Mouse (Mus musculus) hindbrain, postnatal 0 days (tissue): Measurements from ENCODE around the gene Dap. TPM values are rescaled to one million over a fixed set of nuclear protein-coding genes. Genes with fewer than 3 reads are reported as not detected.

Experiments
- ATAC-seq: fragments of 200-750 bp; cut with Nextera tagmentation; 2 replicates; pipeline ENCODE4 v1.8.0; 2017; ENCODE audit warnings: mild to moderate bottlenecking, moderate TSS enrichment, moderate library complexity
- DNase-seq: peaks from one replicate; pipeline ENCODE4 v3.0.0-alpha.2; 2015; ENCODE audit warnings: low spot score
- H3K27ac ChIP-seq: fragments of 300-500 bp; sonication (generic); 2 replicates; pipeline ENCODE4 v1.5.1; 2014; ENCODE audit warnings: mild to moderate bottlenecking
- H3K27me3 ChIP-seq: fragments of 300-500 bp; sonication (generic); 2 replicates; pipeline ENCODE4 v1.6.1; 2014; ENCODE audit warnings: low read length, mixed read lengths; ENCODE audit not compliant: insufficient read depth
- H3K36me3 ChIP-seq: fragments of 300-500 bp; sonication (generic); 2 replicates; pipeline ENCODE4 v1.6.1; 2014; ENCODE audit warnings: low read length, mixed read lengths; ENCODE audit not compliant: insufficient read depth
- H3K4me1 ChIP-seq: fragments of 300-500 bp; sonication (generic); 2 replicates; pipeline ENCODE4 v1.6.1; 2014; ENCODE audit warnings: antibody characterized with exemption, low read length, mixed read lengths; ENCODE audit not compliant: insufficient read depth
- H3K4me2 ChIP-seq: fragments of 300-500 bp; sonication (generic); 2 replicates; pipeline ENCODE4 v1.6.1; 2014; ENCODE audit warnings: low read depth, mild to moderate bottlenecking, low read length, moderate library complexity, mixed read lengths
- H3K4me3 ChIP-seq: fragments of 300-500 bp; sonication (generic); 2 replicates; pipeline ENCODE4 v1.5.1; 2014; ENCODE audit warnings: low read length
- H3K9ac ChIP-seq: fragments of 300-500 bp; sonication (generic); replicated peaks from 2 replicates; pipeline ENCODE4 v1.6.1; 2014; ENCODE audit warnings: mild to moderate bottlenecking, low read length, moderate library complexity, mixed read lengths
- H3K9me3 ChIP-seq: fragments of 300-500 bp; sonication (generic); 2 replicates; pipeline ENCODE4 v1.6.1; 2016; ENCODE audit warnings: low read length, mixed read lengths
- CTCF ChIP-seq: IDR thresholded peaks from 2 replicates; pipeline ENCODE4 v1.5.1; 2016; ENCODE audit warnings: antibody characterized with exemption, control low read depth, low read depth
- WGBS: fragments of 180-500 bp; shearing (Covaris S2); extraction: QIAGEN DNeasy Blood & Tissue Kit; methylation state at CpG from one replicate; pipeline ENCODE4 v1.1.7; 2014; 5-methylcytosine and 5-hydroxymethylcytosine counted together
- polyA plus RNA-seq: library from polyadenylated mRNA; unstranded; fragments of >200 nt; fragmentation: Nextera tagmentation; extraction: Ambion mirVana; gene quantifications from 2 replicates; pipeline ENCODE4 v1.2.1, GENCODE M21; 2015
- total RNA-seq: library from RNA; depleted of rRNA; stranded (reverse); fragments of >200 nt; gene quantifications from 2 replicates; pipeline ENCODE4 v1.2.3, GENCODE M21; 2014

Gene Dap
- total and polyA plus RNA-seq, 2 experiments from 2014 or later, result 17.6 to 29.5 TPM

GRCm38 (mm10) chr15:31306726-31307125, 82.6 kb downstream of the Dap start:
- 70% methylated on average over 4 of the region's 4 CpGs for WGBS
- Histone ChIP-seq H3K4me2 (no peak overlapping the region), H3K4me1 (no peaks in the 10 kb centered on the region), H3K36me3 (no peaks in the 10 kb centered on the region), H3K9me3 (no peaks in the 10 kb centered on the region; the same call in 1 of the 2 replicates), H3K27me3 (no peaks in the 10 kb centered on the region), H3K27ac (no peak overlapping the region), H3K9ac (no peak overlapping the region), H3K4me3 (no peak overlapping the region)
- no peak for TF ChIP-seq CTCF
- ATAC-seq (no peak), DNase-seq (no peak)

GRCm38 (mm10) chr15:31309526-31309925, 85.4 kb downstream of the Dap start:
- 68% methylated on average over 15 of the region's 15 CpGs for WGBS
- no peak overlapping the region for H3K27ac ChIP-seq
- H3K4me3 ChIP-seq, result no peak overlapping the region
- ATAC-seq, result no peak
- no peak overlapping the region for H3K4me2 ChIP-seq
- no peaks in the 10 kb centered on the region; the same call in 1 of the 2 replicates for H3K9me3 ChIP-seq
- no peak for DNase-seq
- no peaks in the 10 kb centered on the region for H3K36me3 ChIP-seq
- no peak overlapping the region for H3K9ac ChIP-seq
- no peaks in the 10 kb centered on the region for H3K27me3 ChIP-seq
- H3K4me1 ChIP-seq, result no peaks in the 10 kb centered on the region
- peak; percentile 38 for TF ChIP-seq CTCF

GRCm38 (mm10) chr15:31312001-31312400, 87.9 kb downstream of the Dap start:
- Histone ChIP-seq H3K27me3 (no peaks in the 10 kb centered on the region), H3K9ac (no peak overlapping the region), H3K9me3 (no peaks in the 10 kb centered on the region; the same call in 1 of the 2 replicates), H3K4me3 (no peak overlapping the region), H3K4me2 (no peak overlapping the region), H3K4me1 (no peaks in the 10 kb centered on the region), H3K36me3 (no peaks in the 10 kb centered on the region), H3K27ac (no peak overlapping the region)
- 85% methylated on average over 2 of the region's 2 CpGs for WGBS
- DNase-seq (no peak), ATAC-seq (no peak)
- no peak for TF ChIP-seq CTCF

- Histone ChIP-seq H3K4me1 (0 out of 2 replicates have a peak, but pooled peaks cover 5% of the 10 kb centered on the region), H3K4me2 (no peak overlapping the region), H3K4me3 (no peak overlapping the region), H3K9ac (no peak overlapping the region), H3K9me3 (no peaks in the 10 kb centered on the region), H3K27ac (no peak overlapping the region), H3K27me3 (no peaks in the 10 kb centered on the region), H3K36me3 (no peaks in the 10 kb centered on the region)
- DNase-seq (peak; percentile 93), ATAC-seq (peak; percentile 88)
- TF ChIP-seq CTCF, result peak; percentile 88
- 9% methylated on average over 5 of the region's 5 CpGs for WGBS
Observed at GRCm38 (mm10) chr15:31315630-31316231, 91.6 kb downstream of the Dap start.

GRCm38 (mm10) chr15:31317056-31317805, 93.1 kb downstream of the Dap start:
- no peaks in the 10 kb centered on the region for H3K27me3 ChIP-seq
- H3K36me3 ChIP-seq, result no peaks in the 10 kb centered on the region
- no peaks in the 10 kb centered on the region for H3K9me3 ChIP-seq
- H3K4me2 ChIP-seq, result no peak overlapping the region
- H3K4me3 ChIP-seq, result no peak overlapping the region
- H3K27ac ChIP-seq, result no peak overlapping the region
- DNase-seq, result no peak
- H3K9ac ChIP-seq, result no peak overlapping the region
- no peak for TF ChIP-seq CTCF
- H3K4me1 ChIP-seq, result 0 out of 2 replicates have a peak, but pooled peaks cover 5% of the 10 kb centered on the region
- WGBS, result 92% methylated on average over 3 of the region's 3 CpGs
- no peak for ATAC-seq

- no peak for TF ChIP-seq CTCF
- 28% methylated on average over 6 of the region's 6 CpGs for WGBS
Observed at GRCm38 (mm10) chr15:31318158-31318955, 94.2 kb downstream of the Dap start.

More at GRCm38 (mm10) chr15:31318158-31318955, 94.2 kb downstream of the Dap start:
- Histone ChIP-seq H3K4me3 (no peak overlapping the region), H3K4me1 (0 out of 2 replicates have a peak, but pooled peaks cover 5% of the 10 kb centered on the region), H3K9ac (no peak overlapping the region), H3K27ac (no peak overlapping the region), H3K27me3 (no peaks in the 10 kb centered on the region), H3K36me3 (no peaks in the 10 kb centered on the region), H3K4me2 (no peak overlapping the region), H3K9me3 (no peaks in the 10 kb centered on the region)
- no peak for ATAC-seq
- peak; percentile 42 for DNase-seq
